Mouse (Mus musculus) midbrain, embryonic 11.5 days (tissue): ENCODE data around the gene Gm5108. TPM values are rescaled to one million over a fixed set of nuclear protein-coding genes. Genes with fewer than 3 reads are reported as not detected.

Experiments
- ATAC-seq: fragments of 200-750 bp; cut with Nextera tagmentation; 2 replicates; pipeline ENCODE4 v1.8.0; 2017; ENCODE audit warnings: moderate TSS enrichment, moderate library complexity; ENCODE audit not compliant: low FRiP score
- DNase-seq: peaks from one replicate; pipeline ENCODE4 v3.0.0; 2015; ENCODE audit warnings: low spot score; ENCODE audit errors: missing footprints
- H3K27ac ChIP-seq: fragments of 300-500 bp; sonication (generic); 2 replicates; pipeline ENCODE4 v1.5.1; 2014; ENCODE audit warnings: low read depth, low read length
- H3K27me3 ChIP-seq: fragments of 300-500 bp; sonication (generic); 2 replicates; pipeline ENCODE4 v1.6.1; 2014; ENCODE audit warnings: mild to moderate bottlenecking, low read length, moderate library complexity, mixed read lengths; ENCODE audit not compliant: control insufficient read depth, insufficient read depth
- H3K36me3 ChIP-seq: fragments of 300-500 bp; sonication (generic); 2 replicates; pipeline ENCODE4 v1.6.1; 2014; ENCODE audit warnings: mild to moderate bottlenecking, low read length, moderate library complexity, mixed read lengths; ENCODE audit not compliant: control insufficient read depth, insufficient read depth
- H3K4me1 ChIP-seq: fragments of 300-500 bp; sonication (generic); 2 replicates; pipeline ENCODE4 v1.6.1; 2014; ENCODE audit warnings: low read length; ENCODE audit not compliant: control insufficient read depth, insufficient read depth
- H3K4me2 ChIP-seq: fragments of 300-500 bp; sonication (generic); 2 replicates; pipeline ENCODE4 v1.6.1; 2014; ENCODE audit warnings: mild to moderate bottlenecking, moderate library complexity
- H3K4me3 ChIP-seq: fragments of 300-500 bp; sonication (generic); 2 replicates; pipeline ENCODE4 v1.5.1; 2014; ENCODE audit warnings: low read depth, low read length
- H3K9ac ChIP-seq: fragments of 300-500 bp; sonication (generic); 2 replicates; pipeline ENCODE4 v1.6.1; 2014; ENCODE audit warnings: low read length
- H3K9me3 ChIP-seq: fragments of 300-500 bp; sonication (generic); 2 replicates; pipeline ENCODE4 v1.6.1; 2016; ENCODE audit warnings: low read length; ENCODE audit not compliant: control insufficient read depth
- WGBS: fragments of 180-500 bp; shearing (Covaris S2); extraction: QIAGEN DNeasy Blood & Tissue Kit; methylation state at CpG from one replicate; pipeline ENCODE4 v1.1.7; 2014; 5-methylcytosine and 5-hydroxymethylcytosine counted together
- polyA plus RNA-seq: library from polyadenylated mRNA; unstranded; fragments of >200 nt; fragmentation: Nextera tagmentation; extraction: Ambion mirVana; gene quantifications from 2 replicates; pipeline ENCODE4 v1.2.1, GENCODE M21; 2014

The Gm5108 gene
- polyA plus RNA-seq: not detected in 2 replicates

DNA sequence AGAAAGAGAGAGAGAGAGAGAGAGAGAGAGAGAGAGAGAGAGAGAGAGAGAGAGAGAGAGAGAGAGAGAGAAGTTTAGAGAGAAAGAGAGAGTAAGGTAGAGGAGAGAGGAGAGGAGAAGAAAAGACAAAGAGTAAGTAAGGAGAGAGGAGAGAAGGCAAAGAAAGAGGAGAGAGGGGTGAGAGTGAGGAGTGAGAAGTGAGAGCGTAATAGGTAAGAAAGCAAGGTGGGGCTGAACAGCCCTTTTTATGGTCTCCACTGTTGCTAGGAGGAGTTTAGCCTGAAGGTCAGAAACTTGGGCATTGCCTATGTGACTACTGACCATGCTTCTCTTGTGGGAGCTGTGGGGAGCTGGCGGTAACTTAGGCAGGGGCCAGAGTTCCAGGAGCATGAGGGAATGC is at the start of gene Gm5108:
Gm5108 (plus strand) TSS at position 301 of the 400 bp plus-strand sequence.
- no peaks in the 10 kb centered on the region for H3K4me1 ChIP-seq
- H3K9me3 ChIP-seq: no peaks in the 10 kb centered on the region
- H3K4me3 ChIP-seq: no peak within 1 kb of the TSS
- DNase-seq (no peak), ATAC-seq (no peak)
- WGBS: 90% methylated on average over 2 of the region's 2 CpGs
- no peak within 1 kb of the TSS for H3K27ac ChIP-seq
- H3K9ac ChIP-seq: no peak within 1 kb of the TSS
- H3K36me3 ChIP-seq: no peaks in the 10 kb centered on the region
- no peak within 1 kb of the TSS for H3K4me2 ChIP-seq
- H3K27me3 ChIP-seq: no peaks in the 10 kb centered on the region

DNA sequence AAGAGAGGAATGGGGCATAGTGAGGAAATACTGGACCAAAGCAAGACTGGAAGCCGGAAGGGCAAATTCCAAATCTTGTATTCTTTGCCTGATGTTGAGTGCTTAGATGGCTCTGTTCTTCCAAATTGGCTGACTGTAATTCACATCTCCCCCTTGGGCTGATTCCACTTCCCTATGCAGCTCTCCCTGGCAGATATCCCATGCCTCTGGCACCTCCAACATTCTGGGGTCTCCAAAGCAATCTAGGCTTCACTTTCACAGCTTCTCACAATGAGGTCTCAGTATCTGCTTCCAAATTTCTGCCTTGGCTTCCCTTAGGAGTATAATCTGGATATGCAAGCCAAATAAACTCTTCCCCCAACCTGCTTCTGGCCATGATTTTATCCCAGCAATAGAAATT is 42.5 kb upstream of the Gm5108 start:
- H3K4me1 ChIP-seq: no peaks in the 10 kb centered on the region
- WGBS: 87% methylated on average over 1 of the region's 1 CpGs
- H3K4me2 ChIP-seq: no peak overlapping the region
- no peak overlapping the region for H3K4me3 ChIP-seq
- DNase-seq (no peak), ATAC-seq (no peak)
- H3K9ac ChIP-seq: no peak overlapping the region
- H3K27me3 ChIP-seq: no peaks in the 10 kb centered on the region
- H3K36me3 ChIP-seq: no peaks in the 10 kb centered on the region
- H3K9me3 ChIP-seq: no peaks in the 10 kb centered on the region
- H3K27ac ChIP-seq: no peak overlapping the region

DNA sequence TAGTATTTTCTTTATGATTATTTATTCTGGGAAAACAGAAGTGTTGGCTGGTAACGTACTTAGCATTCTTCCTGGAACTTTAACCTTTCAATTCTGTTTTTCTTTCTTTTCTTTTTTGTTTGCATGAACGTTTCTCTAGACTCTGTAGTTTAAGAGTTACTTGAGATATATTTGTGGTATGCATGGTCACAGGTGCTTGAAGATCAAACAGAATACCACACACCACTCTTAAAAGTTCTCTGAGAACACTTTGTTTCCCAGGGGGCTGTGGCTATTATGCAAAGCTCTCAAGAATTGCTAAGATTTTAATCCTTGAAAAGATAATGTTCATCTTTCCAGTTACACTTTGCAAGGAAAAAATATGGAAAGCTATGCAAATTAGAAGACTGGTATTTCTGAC is 36.9 kb upstream of the Gm5108 start:
- no peak overlapping the region for H3K9ac ChIP-seq
- DNase-seq: no peak
- no peak overlapping the region for H3K27ac ChIP-seq
- no peak for ATAC-seq
- no peaks in the 10 kb centered on the region for H3K9me3 ChIP-seq
- WGBS: 68% methylated on average over 2 of the region's 2 CpGs
- H3K4me2 ChIP-seq: no peak overlapping the region
- H3K4me3 ChIP-seq: no peak overlapping the region
- no peaks in the 10 kb centered on the region for H3K27me3 ChIP-seq
- no peaks in the 10 kb centered on the region for H3K4me1 ChIP-seq
- no peaks in the 10 kb centered on the region for H3K36me3 ChIP-seq

DNA sequence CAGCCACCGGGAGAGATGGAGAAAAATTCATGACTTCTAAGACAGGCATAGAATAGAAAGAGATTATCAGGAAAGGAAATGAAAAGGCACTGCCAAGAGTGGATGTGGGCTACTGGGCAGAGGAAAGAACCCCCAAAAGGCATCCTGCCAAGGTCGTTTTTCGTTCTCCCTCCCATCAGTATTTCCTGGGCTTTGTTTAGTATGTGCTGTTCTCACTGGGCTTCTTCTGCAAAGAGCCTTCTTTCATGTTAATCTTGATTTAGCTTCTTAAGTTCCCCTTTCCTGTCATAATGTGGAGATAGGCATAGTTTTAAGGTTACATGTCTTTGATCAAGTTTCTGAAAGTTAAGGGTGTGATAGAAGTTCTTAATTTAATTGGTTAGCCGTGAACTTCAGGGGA is 10.9 kb upstream of the Gm5108 start:
- no peaks in the 10 kb centered on the region for H3K4me1 ChIP-seq
- no peak overlapping the region for H3K27ac ChIP-seq
- H3K9me3 ChIP-seq: no peaks in the 10 kb centered on the region
- no peak overlapping the region for H3K4me2 ChIP-seq
- H3K9ac ChIP-seq: no peak overlapping the region
- H3K27me3 ChIP-seq: no peaks in the 10 kb centered on the region
- no peaks in the 10 kb centered on the region for H3K36me3 ChIP-seq
- no peak overlapping the region for H3K4me3 ChIP-seq
- ATAC-seq (no peak), DNase-seq (no peak)
- 72% methylated on average over 4 of the region's 4 CpGs for whole genome bisulfite sequencing

- Histone ChIP-seq H3K4me1 (no peaks in the 10 kb centered on the region), H3K4me3 (no peak overlapping the region), H3K36me3 (no peaks in the 10 kb centered on the region), H3K9me3 (no peaks in the 10 kb centered on the region), H3K9ac (no peak overlapping the region), H3K27ac (no peak overlapping the region), H3K27me3 (no peaks in the 10 kb centered on the region), H3K4me2 (no peak overlapping the region)
- DNase-seq (no peak), ATAC-seq (no peak)
- WGBS: 94% methylated on average over 2 of the region's 2 CpGs
These were observed 9.8 kb upstream of the Gm5108 start for GRCm38 (mm10) chr5:67931623-67932022.

DNA sequence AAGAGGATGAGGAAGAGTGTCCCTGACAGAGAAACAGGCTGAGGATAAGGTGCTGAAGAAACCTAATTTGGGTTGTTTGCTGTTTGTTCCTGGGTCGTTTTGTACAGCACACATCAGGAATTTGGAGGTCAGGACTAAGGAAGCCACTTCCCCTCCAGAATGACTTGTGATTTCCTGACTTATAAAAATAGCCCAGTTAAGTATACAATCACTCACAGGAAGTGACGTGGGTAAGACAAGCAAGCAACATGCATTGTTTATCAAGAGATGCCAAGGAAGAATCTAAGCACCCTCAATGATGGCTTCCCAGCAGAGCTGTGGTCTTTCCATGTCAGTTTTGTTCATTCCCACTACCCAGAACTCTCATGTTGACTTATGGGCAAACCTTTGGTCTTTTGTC is 1.7 kb downstream of the Gm5108 start:
- WGBS: 81% methylated on average over 2 of the region's 2 CpGs
- no peaks in the 10 kb centered on the region for H3K36me3 ChIP-seq
- ATAC-seq (no peak), DNase-seq (peak; percentile 19)
- no peaks in the 10 kb centered on the region for H3K27me3 ChIP-seq
- no peak overlapping the region for H3K27ac ChIP-seq
- no peak overlapping the region for H3K4me2 ChIP-seq
- no peaks in the 10 kb centered on the region for H3K9me3 ChIP-seq
- no peak overlapping the region for H3K9ac ChIP-seq
- no peaks in the 10 kb centered on the region for H3K4me1 ChIP-seq
- no peak overlapping the region for H3K4me3 ChIP-seq

GRCm38 (mm10) chr5:67944074-67944785 is 2.8 kb downstream of the Gm5108 start:
- H3K4me2 ChIP-seq: no peak overlapping the region
- no peaks in the 10 kb centered on the region for H3K9me3 ChIP-seq
- no peak overlapping the region for H3K4me3 ChIP-seq
- H3K9ac ChIP-seq: no peak overlapping the region
- no peaks in the 10 kb centered on the region for H3K4me1 ChIP-seq
- WGBS: 90% methylated on average over 1 of the region's 1 CpGs
- ATAC-seq (no peak), DNase-seq (no peak)
- no peaks in the 10 kb centered on the region for H3K36me3 ChIP-seq
- H3K27me3 ChIP-seq: no peaks in the 10 kb centered on the region
- no peak overlapping the region for H3K27ac ChIP-seq

- no peaks in the 10 kb centered on the region for H3K4me1 ChIP-seq
- no peak within 1 kb of the TSS for H3K4me3 ChIP-seq
- DNase-seq: no peak
- H3K27ac ChIP-seq: no peak within 1 kb of the TSS
- H3K36me3 ChIP-seq: no peaks in the 10 kb centered on the region
- no peak within 1 kb of the TSS for H3K9ac ChIP-seq
- no peak within 1 kb of the TSS for H3K4me2 ChIP-seq
- WGBS: 89% methylated on average over 5 of the region's 5 CpGs
- no peak for ATAC-seq
- H3K27me3 ChIP-seq: no peaks in the 10 kb centered on the region
- no peaks in the 10 kb centered on the region for H3K9me3 ChIP-seq
These were observed 4.9 kb downstream of the Gm5108 start, which contains the start of gene Gm21905 for GRCm38 (mm10) chr5:67946321-67946720. TSS of gene Gm21905 (minus strand) at chr5:67946421.

- DNase-seq (no peak), ATAC-seq (no peak)
- no peaks in the 10 kb centered on the region for H3K9me3 ChIP-seq
- no peaks in the 10 kb centered on the region for H3K4me1 ChIP-seq
- H3K9ac ChIP-seq: no peak overlapping the region
- no peak overlapping the region for H3K4me3 ChIP-seq
- no peaks in the 10 kb centered on the region for H3K36me3 ChIP-seq
- H3K4me2 ChIP-seq: no peak overlapping the region
- no peaks in the 10 kb centered on the region for H3K27me3 ChIP-seq
- no peak overlapping the region for H3K27ac ChIP-seq
These were observed 5.5 kb downstream of the Gm5108 start for GRCm38 (mm10) chr5:67947006-67947405.
